Mouse (Mus musculus) central nervous system, embryonic 14 days (tissue): ENCODE measurements around the gene Gm44973. TPM values are rescaled to one million over a fixed set of nuclear protein-coding genes. Genes with fewer than 3 reads are reported as not detected.

Experiments used
- polyA plus RNA-seq: library from polyadenylated mRNA; depleted of rRNA; stranded (reverse); fragments of >200 nt; gene quantifications from 2 replicates; pipeline ENCODE4 v1.2.3, GENCODE M21; 2012; rRNA removed

Gene Gm44973
- polyA plus RNA-seq = 0.09 TPM in 1 of 2 replicates, not detected in the other

GRCm38 (mm10) chr7:5015118-5016001, at the start of gene Gm44973:
TSS of gene Gm44973 (plus strand) at chr7:5015496.

DNA sequence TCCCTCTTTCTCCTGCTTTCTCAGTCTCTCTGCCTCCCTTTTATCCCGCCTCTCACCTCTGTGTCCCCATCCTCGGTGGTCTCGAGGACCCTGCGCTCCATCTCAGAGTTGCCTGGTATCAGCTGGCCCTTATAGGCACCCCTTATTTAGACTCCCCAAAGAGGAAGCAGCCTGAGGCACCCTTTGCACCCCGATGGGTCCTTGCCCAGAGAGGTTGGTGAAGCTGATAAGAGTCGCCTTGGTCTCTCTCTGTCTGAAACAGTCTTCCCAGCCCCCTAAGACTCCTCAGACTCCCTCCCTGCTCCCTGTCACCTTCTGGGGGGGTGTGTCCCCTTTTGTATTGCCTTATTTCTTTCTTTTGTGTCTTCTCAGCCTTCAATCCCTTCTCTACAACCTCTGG, 44.2 kb upstream of the Gm44973 start, which contains the start of gene Sbk3:
Gene Sbk3 (minus strand): TSS at position 101 of the 400 bp plus-strand sequence.

DNA sequence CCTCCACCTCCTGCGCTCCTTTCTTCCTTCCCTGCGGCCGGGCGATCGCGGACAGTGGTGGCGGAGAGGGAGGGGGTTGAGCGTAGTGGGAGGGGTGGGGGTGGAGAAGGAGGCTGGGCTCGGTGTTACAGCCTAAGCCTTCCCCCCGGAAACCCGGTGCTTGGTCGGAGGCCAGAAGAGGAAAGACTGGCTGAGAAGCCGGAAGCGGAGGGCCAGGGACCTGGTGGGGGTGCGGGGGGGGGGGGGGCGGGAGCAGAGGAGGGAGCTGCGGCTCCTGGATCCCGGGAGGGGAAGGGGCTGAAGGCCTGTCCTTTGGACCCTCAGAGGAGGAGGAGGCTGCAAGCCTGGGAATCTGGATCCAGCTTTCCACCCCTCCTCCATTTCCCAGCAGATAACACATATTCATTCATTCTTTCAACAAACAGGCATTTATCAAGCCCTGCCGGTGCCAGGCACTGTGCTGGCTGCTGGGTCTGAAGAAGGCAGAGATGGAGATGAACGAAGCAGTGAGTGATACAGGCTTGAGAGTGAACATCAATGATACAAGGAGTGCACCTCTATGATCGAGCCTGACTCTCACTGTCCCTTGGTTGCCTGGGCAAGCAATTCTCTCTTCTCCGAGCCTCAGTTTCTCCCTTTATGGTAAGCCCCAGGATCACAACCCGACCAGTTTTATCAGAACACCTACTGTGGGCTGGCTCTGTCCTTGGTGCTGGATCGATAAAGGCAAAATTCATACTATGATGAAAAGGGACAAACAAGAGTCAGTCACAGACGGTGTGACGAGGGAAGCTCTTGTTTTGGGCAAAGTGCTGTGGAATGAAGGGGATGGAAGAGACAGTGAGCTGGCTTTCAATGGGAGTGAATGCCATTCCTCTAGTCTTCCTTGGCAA, 19.0 kb upstream of the Gm44973 start, which contains the start of gene Zfp579:
Gene Zfp579 (minus strand): TSS at position 156 of the 893 bp plus-strand sequence.

DNA sequence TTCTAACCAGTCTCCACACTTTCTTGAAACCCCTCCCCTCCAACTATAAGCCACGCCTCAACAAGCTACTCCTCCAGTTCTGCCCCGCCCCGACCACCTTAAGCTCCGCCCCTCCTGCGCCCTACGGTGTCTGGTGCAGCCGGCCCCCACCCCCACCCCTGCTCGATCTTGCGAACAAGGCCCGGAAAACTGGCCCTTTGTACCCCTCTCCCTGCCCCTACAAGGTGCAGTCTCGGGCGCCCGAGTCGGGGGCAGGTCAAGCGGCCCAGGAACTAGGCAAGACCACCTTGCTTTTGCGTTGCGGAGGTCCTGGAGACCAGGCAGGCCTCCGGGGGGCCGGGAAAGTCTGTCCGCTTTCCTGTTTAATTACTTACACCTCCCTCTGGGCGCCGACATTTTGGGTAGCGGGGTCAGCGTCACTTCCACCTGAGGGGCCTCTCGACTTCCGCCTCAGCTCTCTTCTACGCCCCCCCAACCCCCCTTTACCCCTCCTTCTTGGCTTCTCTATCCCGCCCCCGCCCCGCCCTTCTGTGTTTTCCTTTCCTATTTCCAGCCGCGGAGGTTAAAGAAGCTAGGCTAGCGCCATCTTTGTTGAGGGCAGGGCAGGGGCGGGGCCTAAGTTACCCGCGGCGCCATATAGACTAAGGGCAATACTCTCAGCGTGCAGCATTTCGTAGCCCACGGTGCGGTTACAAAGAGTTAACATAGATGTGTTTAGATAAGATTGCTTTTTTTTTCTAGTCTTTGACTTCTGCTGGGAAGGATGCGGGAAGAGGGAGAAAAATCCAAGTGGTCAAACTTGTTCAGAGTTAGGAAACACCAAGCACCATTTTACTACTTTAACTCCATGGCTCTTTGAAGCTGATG, 812 bp upstream of the Gm44973 start, which contains the start of the genes Zfp524 and Fiz1:
Gene Zfp524 (plus strand): TSS at position 165 of the 867 bp plus-strand sequence.
Gene Fiz1 (minus strand): TSS at position 447 of the 867 bp plus-strand sequence.

GRCm38 (mm10) chr7:5020000-5020681, 4.8 kb downstream of the Gm44973 start, which contains the start of the genes Zfp865 and Ccdc106:
TSS of gene Zfp865 (plus strand) at chr7:5020376.
TSS of gene Ccdc106 (plus strand) at chr7:5020553.

DNA sequence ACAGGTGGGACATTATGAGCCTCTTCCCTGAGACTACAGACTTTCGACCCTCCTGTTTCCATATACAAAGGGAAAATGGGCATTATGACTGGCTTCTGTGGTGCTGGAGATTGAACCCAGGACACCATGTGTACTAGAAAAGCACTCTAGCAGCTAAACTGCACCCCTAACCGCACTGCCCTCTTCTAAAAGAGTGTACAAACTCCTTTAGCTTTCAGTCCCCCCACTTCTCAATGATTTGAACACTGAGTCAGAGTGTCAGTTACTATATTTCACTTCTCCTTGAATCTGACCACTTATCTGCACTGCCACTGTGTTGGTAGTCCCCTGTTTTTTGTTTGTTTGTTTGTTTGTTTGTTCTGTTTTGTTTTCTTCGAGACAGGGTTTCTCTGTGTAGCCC, 18.5 kb downstream of the Gm44973 start, which contains the start of gene 4632433K11Rik:
Gene 4632433K11Rik (plus strand): TSS at position 301 of the 400 bp plus-strand sequence.

GRCm38 (mm10) chr7:5038109-5038732, 22.9 kb downstream of the Gm44973 start, which contains the start of gene Zfp784:
TSS of gene Zfp784 (minus strand) at chr7:5038446.

GRCm38 (mm10) chr7:5051193-5052192, 36.2 kb downstream of the Gm44973 start, which contains the start of gene Zfp580:
TSS of gene Zfp580 (plus strand) at chr7:5051538.

DNA sequence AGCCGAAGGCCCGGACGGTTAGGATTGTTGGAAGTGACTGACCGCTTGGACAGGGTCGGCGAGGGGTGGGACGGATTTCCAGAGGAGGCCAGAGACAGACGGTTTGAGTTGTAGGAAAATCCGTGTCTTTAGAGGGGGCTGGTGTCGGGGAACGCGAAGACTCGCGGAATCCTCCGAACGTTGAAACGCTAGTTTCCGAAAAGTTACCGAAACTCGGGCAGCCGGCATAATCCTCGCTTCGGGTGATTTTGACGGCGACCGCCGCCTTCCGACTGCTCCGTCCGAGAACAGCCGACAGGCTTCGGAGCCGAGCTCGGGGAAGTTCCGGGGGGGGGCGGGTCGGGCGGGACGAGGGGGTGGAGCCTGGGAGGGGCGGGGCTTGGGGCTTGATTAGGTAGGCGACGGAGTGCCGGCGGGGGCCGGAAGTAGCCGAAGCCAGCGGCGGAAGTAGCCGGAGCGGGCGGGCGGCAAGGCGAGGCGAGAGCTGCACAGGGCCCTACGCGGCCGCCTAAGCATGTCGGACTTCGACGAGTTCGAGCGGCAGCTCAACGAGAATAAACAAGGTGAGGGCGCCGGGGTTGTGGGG, 46.6 kb downstream of the Gm44973 start, which contains the start of gene U2af2:
Gene U2af2 (plus strand): TSS at position 370 of the 586 bp plus-strand sequence.

GRCm38 (mm10) chr7:5080010-5080751, 64.9 kb downstream of the Gm44973 start, which contains the start of gene Epn1:
TSS of gene Epn1 (plus strand) at chr7:5080235.

Other genes with a start within 250 kb of the Gm44973 start
- gene Fam71e2, start 244.2 kb upstream of the Gm44973 start, polyA plus RNA-seq = not detected in 2 replicates
- 0.34 and 0.39 TPM in 2 replicates for gene Il11, start 232.6 kb upstream of the Gm44973 start, polyA plus RNA-seq
- gene Tmem190, start 232.6 kb upstream of the Gm44973 start, polyA plus RNA-seq = not detected in 2 replicates
- gene Tmem238, start 225.8 kb upstream of the Gm44973 start, polyA plus RNA-seq = 3.9 and 5.6 TPM in 2 replicates
- 362 and 481 TPM in 2 replicates for gene Rpl28, start 222.6 kb upstream of the Gm44973 start, polyA plus RNA-seq
- gene Ube2s, start 202.9 kb upstream of the Gm44973 start, polyA plus RNA-seq = 465 and 518 TPM in 2 replicates
- gene Shisa7, start 170.8 kb upstream of the Gm44973 start, polyA plus RNA-seq = 106 and 108 TPM in 2 replicates
- 2.7 and 3.3 TPM in 2 replicates for gene Isoc2b, start 145.2 kb upstream of the Gm44973 start, polyA plus RNA-seq
- gene Isoc2a, start 138.3 kb upstream of the Gm44973 start, polyA plus RNA-seq = 8.8 and 9.2 TPM in 2 replicates
- gene Gm36210, start 109.0 kb upstream of the Gm44973 start, polyA plus RNA-seq = 0.53 and 0.79 TPM in 2 replicates
- 13.4 and 14.8 TPM in 2 replicates for gene Zfp628, start 100.3 kb upstream of the Gm44973 start, polyA plus RNA-seq
- 21.3 and 21.4 TPM in 2 replicates for gene Nat14, start 93.5 kb upstream of the Gm44973 start, polyA plus RNA-seq
- gene Ssc5d, start 89.7 kb upstream of the Gm44973 start, polyA plus RNA-seq = 2.8 and 6.2 TPM in 2 replicates
- gene Sbk2, start 51.1 kb upstream of the Gm44973 start, polyA plus RNA-seq = 0.07 and 0.23 TPM in 2 replicates
- gene Sbk3, start 44.3 kb upstream of the Gm44973 start, polyA plus RNA-seq = 0.95 and 1.2 TPM in 2 replicates
- gene Zfp579, start 19.3 kb upstream of the Gm44973 start, polyA plus RNA-seq = 142 and 145 TPM in 2 replicates
- gene Zfp524, start 1.1 kb upstream of the Gm44973 start, polyA plus RNA-seq = 9.8 and 12.6 TPM in 2 replicates
- gene Fiz1, start 799 bp upstream of the Gm44973 start, polyA plus RNA-seq = 47.0 and 53.2 TPM in 2 replicates
- gene Zfp865, start 4.9 kb downstream of the Gm44973 start, polyA plus RNA-seq = 41.1 and 43.7 TPM in 2 replicates
- 38.6 and 43.6 TPM in 2 replicates for gene Ccdc106, start 5.1 kb downstream of the Gm44973 start, polyA plus RNA-seq
- gene 4632433K11Rik, start 18.6 kb downstream of the Gm44973 start, polyA plus RNA-seq = not detected in 2 replicates
- 7.1 and 7.4 TPM in 2 replicates for gene Zfp784, start 22.9 kb downstream of the Gm44973 start, polyA plus RNA-seq
- 53.1 and 65.2 TPM in 2 replicates for gene Zfp580, start 36.0 kb downstream of the Gm44973 start, polyA plus RNA-seq
- gene U2af2, start 46.6 kb downstream of the Gm44973 start, polyA plus RNA-seq = 446 and 475 TPM in 2 replicates
- gene Epn1, start 64.7 kb downstream of the Gm44973 start, polyA plus RNA-seq = 147 and 151 TPM in 2 replicates
- not detected in 2 replicates for gene Rfpl4, start 101.5 kb downstream of the Gm44973 start, polyA plus RNA-seq
- gene Rasl2-9, start 110.5 kb downstream of the Gm44973 start, polyA plus RNA-seq = 0.28 and 0.36 TPM in 2 replicates
- gene Vmn1r55, start 134.2 kb downstream of the Gm44973 start, polyA plus RNA-seq = not detected in 2 replicates
- not detected in 2 replicates for gene Vmn1r56, start 181.3 kb downstream of the Gm44973 start, polyA plus RNA-seq
- gene Vmn1r57, start 203.0 kb downstream of the Gm44973 start, polyA plus RNA-seq = not detected in 2 replicates